Comparison of ENCODE assay signal across 9 mouse cellular contexts in the genomic region with DNA sequence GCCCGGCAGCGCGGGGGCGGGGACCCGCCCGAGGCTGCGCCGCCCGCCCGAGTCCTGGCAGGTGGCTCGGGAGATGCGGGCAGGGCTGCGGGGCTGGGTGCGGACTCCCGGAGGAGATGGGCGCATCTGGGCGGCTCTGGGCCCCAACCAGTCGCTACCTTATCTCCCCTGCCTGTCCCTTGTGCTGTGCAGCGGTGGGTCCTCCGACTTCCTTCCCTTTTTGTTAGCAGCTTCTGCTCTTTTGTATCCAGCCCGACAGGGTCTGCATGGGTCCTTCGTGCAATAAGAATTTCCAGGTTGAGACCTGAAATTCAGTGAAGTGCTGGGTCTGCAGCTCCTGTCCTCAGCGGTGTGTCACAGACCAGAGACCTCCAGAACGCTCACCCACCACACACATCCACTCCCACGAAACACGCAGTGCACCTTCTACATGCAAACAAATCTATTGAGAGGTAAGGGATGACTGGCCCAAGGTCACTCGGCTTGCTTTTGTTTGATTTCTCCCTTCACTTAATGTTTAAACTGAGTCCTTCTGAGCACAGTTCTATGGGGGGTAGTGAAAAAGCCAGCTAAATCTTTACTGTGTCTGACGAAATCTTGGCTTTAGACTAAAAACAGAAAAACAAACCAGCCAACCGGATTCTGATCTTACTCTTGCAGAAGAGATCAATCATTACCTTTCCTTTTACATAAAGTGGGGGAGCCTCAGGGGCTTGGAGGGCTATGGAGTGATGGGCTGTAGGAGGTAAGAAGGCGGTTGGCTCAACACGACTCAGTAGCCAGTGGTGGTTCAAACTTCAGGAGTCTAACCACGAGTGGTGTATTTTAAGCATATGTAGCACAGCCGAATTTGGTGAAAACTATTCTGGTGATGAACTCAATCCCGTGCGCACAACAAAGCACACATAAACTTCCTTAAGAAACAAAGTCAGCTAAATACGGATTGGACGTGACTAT. TPM values are rescaled to one million over a fixed set of nuclear protein-coding genes. Genes with fewer than 3 reads are reported as not detected.
DNase-seq lines count a peak whose midpoint lies in the region; ATAC-seq and TF ChIP-seq lines count a peak whose summit lies in the region.
"Had no signal": no experiment of that assay in that cellular context is flagged by ENCODE, and none has a peak within 500 bp of the region (broad histone marks: within the 10 kb centered on the region; RNA-seq: fewer than 3 reads in every experiment).

No protein-coding gene starts in this region.

- no peak overlapping the region for H3K27ac ChIP-seq in kidney, embryonic 16.5 days (ENCODE audit: low read length)
- peak overlapping the region; percentile 24; the same call in 1 of the 2 replicates for H3K27ac ChIP-seq in MEL (ENCODE audit: control insufficient read depth, low read depth, low read length)
- 0 out of 2 replicates have a peak overlapping the region, but pooled peaks have one; percentile 14 for H3K27ac ChIP-seq in embryonic facial prominence, embryonic 11.5 days (replicated peaks; ENCODE audit: low read depth, low read length)
- H3K27ac ChIP-seq in hindbrain, postnatal 0 days, result peak overlapping the region; percentile 92
- H3K27ac ChIP-seq: macrophage had no signal

- H3K4me1 ChIP-seq in kidney, embryonic 16.5 days (ENCODE audit: insufficient read depth, low read length), result 0 out of 2 replicates have a peak, but pooled peaks cover 8% of the 10 kb centered on the region
- H3K4me1 ChIP-seq in MEL (ENCODE audit: control insufficient read depth in 1 of 2, insufficient read depth in 2 of 2, low read length in 2 of 2), result peaks cover 3 to 14% of the 10 kb centered on the region in 2 experiments
- no peaks in the 10 kb centered on the region for H3K4me1 ChIP-seq in embryonic facial prominence, embryonic 11.5 days (ENCODE audit: control insufficient read depth, insufficient read depth, low read length)
- no peaks in the 10 kb centered on the region; the same call in 1 of the 2 replicates for H3K4me1 ChIP-seq in hindbrain, postnatal 0 days (ENCODE audit: insufficient read depth, low read length)

- H3K36me3 ChIP-seq in kidney, embryonic 16.5 days (ENCODE audit: insufficient read depth, low read length), result no peaks in the 10 kb centered on the region
- peaks cover 0 to 8% of the 10 kb centered on the region in 2 experiments; a peak in 2 of 4 replicates for H3K36me3 ChIP-seq in MEL (ENCODE audit: control insufficient read depth in 1 of 2, insufficient read depth in 2 of 2, low read length in 2 of 2)
- H3K36me3 ChIP-seq in embryonic facial prominence, embryonic 11.5 days (replicated peaks; ENCODE audit: control insufficient read depth, insufficient read depth, low read depth, low read length), result no peaks in the 10 kb centered on the region
- no peaks in the 10 kb centered on the region for H3K36me3 ChIP-seq in hindbrain, postnatal 0 days (ENCODE audit: insufficient read depth, low read length)

- peak overlapping the region; percentile 74 for H3K9ac ChIP-seq in kidney, embryonic 16.5 days (replicated peaks; ENCODE audit: low read length)
- H3K9ac ChIP-seq in MEL (ENCODE audit: control insufficient read depth, low read depth, low read length, poor library complexity, severe bottlenecking), result peak overlapping the region; percentile 54
- H3K9ac ChIP-seq in embryonic facial prominence, embryonic 11.5 days (replicated peaks; ENCODE audit: low read length), result peak overlapping the region; percentile 71
- H3K9ac ChIP-seq in hindbrain, postnatal 0 days (replicated peaks; ENCODE audit: low read length), result peak overlapping the region; percentile 87

- no peak for TF ChIP-seq RAD21 in MEL (IDR thresholded peaks at IDR 0.05; ENCODE audit: low read depth, low read length)

- peak; percentile 69 to 70 for TF ChIP-seq EP300 in MEL (IDR thresholded peaks at IDR 0.05; ENCODE audit: low read depth in 1 of 2, low read length in 2 of 2)

- H3K4me2 ChIP-seq in kidney, embryonic 16.5 days (replicated peaks; ENCODE audit: low read depth, low read length), result peak overlapping the region; percentile 100
- H3K4me2 ChIP-seq in embryonic facial prominence, embryonic 11.5 days (ENCODE audit: low read depth, low read length), result peak overlapping the region; percentile 99
- peak overlapping the region; percentile 93 for H3K4me2 ChIP-seq in hindbrain, postnatal 0 days (ENCODE audit: low read depth, low read length)

- no peak for ATAC-seq in kidney, embryonic 16.5 days (ENCODE audit: low FRiP score, low TSS enrichment)
- no peak for ATAC-seq in embryonic facial prominence, embryonic 11.5 days (replicated peaks; ENCODE audit: insufficient number of reproducible peaks, low FRiP score, low TSS enrichment, low read depth)
- peak; percentile 12 for ATAC-seq in hindbrain, postnatal 0 days
- peak; percentile 56 for ATAC-seq in megakaryocyte, adult 5-6 weeks (ENCODE audit: poor library complexity, severe bottlenecking)

- peaks cover 35% of the 10 kb centered on the region for H3K27me3 ChIP-seq in kidney, embryonic 16.5 days (ENCODE audit: insufficient read depth, low read length)
- no peaks in the 10 kb centered on the region; a peak in 3 of 4 replicates for H3K27me3 ChIP-seq in MEL (ENCODE audit: control insufficient read depth in 1 of 2, insufficient read depth in 2 of 2, low read length in 2 of 2)
- peaks cover 16% of the 10 kb centered on the region for H3K27me3 ChIP-seq in embryonic facial prominence, embryonic 11.5 days (ENCODE audit: control insufficient read depth, insufficient read depth, low read length)
- no peaks in the 10 kb centered on the region for H3K27me3 ChIP-seq in hindbrain, postnatal 0 days (ENCODE audit: insufficient read depth, low read length)

- peak overlapping the region; percentile 78 for H3K4me3 ChIP-seq in kidney, embryonic 16.5 days (ENCODE audit: low read length)
- peak overlapping the region; percentile 63 to 68 for H3K4me3 ChIP-seq in MEL (ENCODE audit: control insufficient read depth in 1 of 2, insufficient read depth in 1 of 2, low read depth in 2 of 2, low read length in 2 of 2)
- peak overlapping the region; percentile 67 for H3K4me3 ChIP-seq in embryonic facial prominence, embryonic 11.5 days (ENCODE audit: low read depth, low read length)
- peak overlapping the region; percentile 80 for H3K4me3 ChIP-seq in hindbrain, postnatal 0 days (ENCODE audit: low read length)

- 19% methylated on average over 34 of the region's 37 CpGs for WGBS in kidney, embryonic 16.5 days
- WGBS in embryonic facial prominence, embryonic 11.5 days, result 20% methylated on average over 37 of the region's 37 CpGs
- WGBS in hindbrain, postnatal 0 days, result 15% methylated on average over 37 of the region's 37 CpGs

- no peak for TF ChIP-seq CTCF in MEL (IDR thresholded peaks at IDR 0.05 in 2 of 3, conservative IDR thresholded peaks at IDR 0.05 in 1 of 3; ENCODE audit: control insufficient read depth in 1 of 3, insufficient read depth in 1 of 3, low read depth in 2 of 3, low read length in 3 of 3, poor library complexity in 1 of 3, severe bottlenecking in 1 of 3)
- TF ChIP-seq CTCF in hindbrain, postnatal 0 days (IDR thresholded peaks at IDR 0.05; ENCODE audit: low read depth), result no peak

- 0 out of 4 replicates have a peak, but pooled peaks of 1 of the 2 experiments have one; percentile 29 for TF ChIP-seq POLR2A in MEL (IDR thresholded peaks at IDR 0.05; ENCODE audit: control insufficient read depth in 1 of 2, insufficient read depth in 1 of 2, low read depth in 1 of 2, low read length in 2 of 2, poor library complexity in 1 of 2)

- H3K9me3 ChIP-seq in kidney, embryonic 16.5 days (ENCODE audit: low read length), result no peaks in the 10 kb centered on the region
- H3K9me3 ChIP-seq in MEL (replicated peaks; ENCODE audit: insufficient read depth, low read length), result no peaks in the 10 kb centered on the region
- H3K9me3 ChIP-seq in embryonic facial prominence, embryonic 11.5 days (replicated peaks; ENCODE audit: control insufficient read depth, low read length), result no peaks in the 10 kb centered on the region
- H3K9me3 ChIP-seq in hindbrain, postnatal 0 days (ENCODE audit: low read length), result no peaks in the 10 kb centered on the region

- no peaks in the 10 kb centered on the region; the same call in 1 of the 2 replicates for H3K79me2 ChIP-seq in MEL (ENCODE audit: control insufficient read depth, insufficient read depth, low read length, poor library complexity)

- no peak for DNase-seq in kidney, adult 8-10 months
- DNase-seq in MEL (ENCODE audit: low read depth, low spot score), result peak; percentile 83
- no peak for DNase-seq in embryonic facial prominence, embryonic 11.5 days (ENCODE audit: low spot score)
- no peak for DNase-seq in hindbrain, postnatal 0 days (ENCODE audit: low spot score)
- peak; percentile 47 for DNase-seq in telencephalon, adult 2 months (ENCODE audit: low read depth, low spot score)
- no peak for DNase-seq in adrenal gland, postnatal 25 days

TF ChIP-seq in MEL, 35 proteins besides CTCF, POLR2A, EP300 and RAD21 (continues in another document):
- no peak for TF ChIP-seq MAFK (IDR thresholded peaks at IDR 0.05; ENCODE audit: borderline replicate concordance, low read depth, low read length)
- no peak; the same call in 1 of the 2 replicates for TF ChIP-seq NELFE (IDR thresholded peaks at IDR 0.05; ENCODE audit: low read depth, low read length)
- TF ChIP-seq JUND (IDR thresholded peaks at IDR 0.05; ENCODE audit: low read depth, low read length), result no peak
- no peak for TF ChIP-seq HCFC1 (IDR thresholded peaks at IDR 0.05; ENCODE audit: low read depth, low read length)
- TF ChIP-seq ETS1 (IDR thresholded peaks at IDR 0.05; ENCODE audit: low read depth, low read length), result peak; percentile 46; the same call in 1 of the 2 replicates
- TF ChIP-seq MAZ (IDR thresholded peaks at IDR 0.05; ENCODE audit: low read depth, low read length), result no peak
- TF ChIP-seq RCOR1 (IDR thresholded peaks at IDR 0.05; ENCODE audit: low read depth, low read length), result 0 out of 2 replicates have a peak, but pooled peaks have one; percentile 31
- TF ChIP-seq ZNF384 (IDR thresholded peaks at IDR 0.05; ENCODE audit: low read depth, low read length), result no peak
- no peak for TF ChIP-seq ZMIZ1 (IDR thresholded peaks at IDR 0.05; ENCODE audit: low read depth, low read length)
- peak; percentile 49; the same call in 1 of the 2 replicates for TF ChIP-seq TBP (IDR thresholded peaks at IDR 0.05; ENCODE audit: low read depth, low read length)

RNA-seq across cellular contexts. Expression of a gene that starts 19.1 kb away (rescaled TPM):
- polyA plus RNA-seq in kidney, embryonic 16.5 days (2015; fragmentation: Nextera tagmentation; extraction: Ambion mirVana), result 1.3 and 1.5 TPM in 2 replicates
- total RNA-seq in MEL (2012; rRNA removed), result 0.16 and 0.39 TPM in 2 replicates
- under 1 TPM in 1 of 2 experiments, not detected in 1; 0.29 TPM for polyA plus RNA-seq in MEL (2012; ENCODE audit: insufficient read depth in 1 of 2, insufficient read length in 2 of 2, low read depth in 1 of 2, low replicate concordance in 2 of 2, missing spikeins in 1 of 2)
- 4.2 and 5.9 TPM in 2 replicates for polyA plus RNA-seq in embryonic facial prominence, embryonic 11.5 days (2014; fragmentation: Nextera tagmentation; extraction: Ambion mirVana)
- 29.1 and 95.3 TPM in 2 replicates for total RNA-seq in hindbrain, postnatal 0 days (2014; rRNA removed)
- 37.4 and 41.7 TPM in 2 replicates for polyA plus RNA-seq in hindbrain, postnatal 0 days (2015; fragmentation: Nextera tagmentation; extraction: Ambion mirVana)
- 0.20 and 0.41 TPM in 2 replicates for total RNA-seq in megakaryocyte, adult 5-6 weeks (2015)
- total RNA-seq in megakaryocyte, adult 5-6 weeks (2017), result 0.51 and 2.4 TPM in 2 replicates
- 0.33 and 1.1 TPM in 2 replicates for total RNA-seq in adrenal gland, postnatal 25 days (2021)

Comparison
In these comparisons a context has a peak if more than half of its experiments do, and no peak if none do; other contexts are left out.
1. ATAC-seq: peak in hindbrain, postnatal 0 days (single experiment) and megakaryocyte, adult 5-6 weeks (single experiment); none in kidney, embryonic 16.5 days (single experiment) and embryonic facial prominence, embryonic 11.5 days (single experiment).
2. DNase-seq: peak in MEL (single experiment) and telencephalon, adult 2 months (single experiment); none in kidney, adult 8-10 months (0 of 2), embryonic facial prominence, embryonic 11.5 days (single experiment), hindbrain, postnatal 0 days (single experiment) and adrenal gland, postnatal 25 days (single experiment).
3. Peak in every context shown above with its lines, with median percentiles within 50 percentile points of each other: H3K4me2 ChIP-seq, H3K4me3 ChIP-seq and H3K9ac ChIP-seq.